Mouse (Mus musculus): Measurements from ENCODE around the gene Armc8. TPM values are rescaled to one million over a fixed set of nuclear protein-coding genes. Genes with fewer than 3 reads are reported as not detected.

Gene Armc8
- total RNA-seq, 2 experiments from 2014 or later, result 24.2 to 27.6 TPM

- intact Hi-C loops (cut with DNase I), result loop anchor here (5.0 kb wide), 1 partner anchor 74 kb away; no protein-coding TSS in a partner anchor
- DNase-seq, result no peak
Observed at GRCm38 (mm10) chr9:99451161-99451560, 117.5 kb downstream of the Armc8 start, which contains the start of gene Nme9. Nme9 (plus strand) TSS chr9:99451475.

- DNase-seq, result peak; percentile 35
- intact Hi-C loops (cut with DNase I), result loop anchor here (1.0 to 5.0 kb wide), 2 partner anchors 73 to 387 kb away; no protein-coding TSS in a partner anchor
Observed at GRCm38 (mm10) chr9:99449886-99450647, 118.6 kb downstream of the Armc8 start.

- intact Hi-C loops (cut with DNase I), result no loop called here
- DNase-seq, result no peak
Observed at GRCm38 (mm10) chr9:99447323-99447722, 121.4 kb downstream of the Armc8 start.

- DNase-seq, result no peak
- intact Hi-C loops (cut with DNase I), result no loop called here
Observed at GRCm38 (mm10) chr9:99446259-99446658, 122.4 kb downstream of the Armc8 start.

- intact Hi-C loops (cut with DNase I), result no loop called here
Observed at GRCm38 (mm10) chr9:99444590-99445178, 124.0 kb downstream of the Armc8 start.

GRCm38 (mm10) chr9:99441647-99442433 is 126.9 kb downstream of the Armc8 start:
- intact Hi-C loops (cut with DNase I), result no loop called here
- no peak for DNase-seq

More at GRCm38 (mm10) chr9:99444590-99445178, 124.0 kb downstream of the Armc8 start:
- DNase-seq, result peak in 1 of 2 experiments; percentile 26

GRCm38 (mm10) chr9:99440941-99441340 is 127.8 kb downstream of the Armc8 start:
- intact Hi-C loops (cut with DNase I), result no loop called here
- DNase-seq, result no peak

- no peak for DNase-seq
- intact Hi-C loops (cut with DNase I), result loop anchor here (5.0 kb wide), 2 partner anchors 197 to 297 kb away; partner anchors contain the start of genes Cep70 and Pik3cb
Observed at GRCm38 (mm10) chr9:99439064-99439463, 129.6 kb downstream of the Armc8 start.

- intact Hi-C loops (cut with DNase I), result loop anchor here (5.0 kb wide), 2 partner anchors 196 to 296 kb away; partner anchors contain the start of genes Cep70 and Pik3cb
- no peak for DNase-seq
Observed at GRCm38 (mm10) chr9:99437781-99438565, 130.7 kb downstream of the Armc8 start.

- peak in 1 of 2 experiments; percentile 16 for DNase-seq
- intact Hi-C loops (cut with DNase I), result loop anchor here (5.0 kb wide), 2 partner anchors 195 to 295 kb away; partner anchors contain the start of genes Cep70 and Pik3cb
Observed at GRCm38 (mm10) chr9:99437031-99437764, 131.5 kb downstream of the Armc8 start, which contains the start of gene Mras. Mras (minus strand) TSS chr9:99437381.

GRCm38 (mm10) chr9:99436182-99437030 is 132.3 kb downstream of the Armc8 start:
- DNase-seq, result peak; percentile 82 to 87
- intact Hi-C loops (cut with DNase I), result loop anchor here (5.0 kb wide), 2 partner anchors 194 to 294 kb away; partner anchors contain the start of genes Cep70 and Pik3cb

GRCm38 (mm10) chr9:99435619-99436181 is 133.0 kb downstream of the Armc8 start:
- DNase-seq, result peak; percentile 41 to 62
- intact Hi-C loops (cut with DNase I), result loop anchor here (5.0 kb wide), 2 partner anchors 193 to 293 kb away; partner anchors contain the start of genes Cep70 and Pik3cb

GRCm38 (mm10) chr9:99434892-99435618 is 133.6 kb downstream of the Armc8 start:
- intact Hi-C loops (cut with DNase I), result loop anchor here (5.0 kb wide), 2 partner anchors 193 to 293 kb away; partner anchors contain the start of genes Cep70 and Pik3cb
- peak; percentile 20 to 26 for DNase-seq

GRCm38 (mm10) chr9:99432478-99432877 is 136.2 kb downstream of the Armc8 start:
- intact Hi-C loops (cut with DNase I), result no loop called here
- no peak for DNase-seq

GRCm38 (mm10) chr9:99431963-99432362 is 136.7 kb downstream of the Armc8 start:
- DNase-seq, result no peak
- intact Hi-C loops (cut with DNase I), result no loop called here

GRCm38 (mm10) chr9:99431346-99431745 is 137.4 kb downstream of the Armc8 start:
- intact Hi-C loops (cut with DNase I), result no loop called here
- DNase-seq, result no peak

GRCm38 (mm10) chr9:99430806-99431205 is 137.9 kb downstream of the Armc8 start:
- intact Hi-C loops (cut with DNase I), result no loop called here
- no peak for DNase-seq
